Mouse (Mus musculus): ENCODE measurements around the gene Gm49353. TPM values are rescaled to one million over a fixed set of nuclear protein-coding genes. Genes with fewer than 3 reads are reported as not detected.
A peak's percentile ranks its signal among the peaks of the same experiment; 100 is the strongest.

The Gm49353 gene
- polyA plus RNA-seq, 1 experiment from 2014 or later = 10.6 TPM

- Histone ChIP-seq H3K4me3 (ENCODE audit: low read depth, low read length) (no peak overlapping the region), H3K9ac (ENCODE audit: low read depth, low read length) (no peak overlapping the region), H3K36me3 (ENCODE audit: control insufficient read depth, insufficient read depth, low read length) (peaks cover 8% of the 10 kb centered on the region), H3K4me2 (ENCODE audit: low read length) (no peak overlapping the region), H3K27me3 (ENCODE audit: control insufficient read depth, insufficient read depth, low read depth, low read length) (no peaks in the 10 kb centered on the region), H3K9me3 (replicated peaks; ENCODE audit: control insufficient read depth, low read length, poor library complexity, severe bottlenecking) (no peaks in the 10 kb centered on the region), H3K4me1 (ENCODE audit: control insufficient read depth, insufficient read depth, low read length) (peaks cover 9% of the 10 kb centered on the region), H3K27ac (ENCODE audit: low read length) (no peak overlapping the region)
- 34% methylated on average over 2 of the region's 2 CpGs for WGBS
- ATAC-seq = peak; percentile 55
Observed at GRCm38 (mm10) chr10:29217451-29217850, 18.7 kb downstream of the Gm49353 start.

GRCm38 (mm10) chr10:29225329-29225728 lies 26.6 kb downstream of the Gm49353 start:
- ATAC-seq = no peak
- no peak overlapping the region for H3K4me3 ChIP-seq (ENCODE audit: low read depth, low read length)
- H3K27ac ChIP-seq (ENCODE audit: low read length) = no peak overlapping the region
- no peak overlapping the region for H3K4me2 ChIP-seq (ENCODE audit: low read length)
- H3K4me1 ChIP-seq (ENCODE audit: control insufficient read depth, insufficient read depth, low read length) = no peaks in the 10 kb centered on the region
- H3K9me3 ChIP-seq (replicated peaks; ENCODE audit: control insufficient read depth, low read length, poor library complexity, severe bottlenecking) = no peaks in the 10 kb centered on the region
- WGBS = 90% methylated on average over 4 of the region's 4 CpGs
- H3K9ac ChIP-seq (ENCODE audit: low read depth, low read length) = no peak overlapping the region
- no peaks in the 10 kb centered on the region for H3K27me3 ChIP-seq (ENCODE audit: control insufficient read depth, insufficient read depth, low read depth, low read length)
- peaks cover 27% of the 10 kb centered on the region for H3K36me3 ChIP-seq (ENCODE audit: control insufficient read depth, insufficient read depth, low read length)

- WGBS = 83% methylated on average over 2 of the region's 2 CpGs
- no peak overlapping the region for H3K27ac ChIP-seq (ENCODE audit: low read length)
- no peaks in the 10 kb centered on the region for H3K9me3 ChIP-seq (replicated peaks; ENCODE audit: control insufficient read depth, low read length, poor library complexity, severe bottlenecking)
- H3K4me1 ChIP-seq (ENCODE audit: control insufficient read depth, insufficient read depth, low read length) = no peaks in the 10 kb centered on the region
- H3K27me3 ChIP-seq (ENCODE audit: control insufficient read depth, insufficient read depth, low read depth, low read length) = no peaks in the 10 kb centered on the region
- H3K4me2 ChIP-seq (ENCODE audit: low read length) = no peak overlapping the region
- H3K36me3 ChIP-seq (ENCODE audit: control insufficient read depth, insufficient read depth, low read length) = peaks cover 11% of the 10 kb centered on the region
- H3K9ac ChIP-seq (ENCODE audit: low read depth, low read length) = no peak overlapping the region
- 0 out of 2 replicates have a peak, but pooled peaks have one; percentile 16 for ATAC-seq
- no peak overlapping the region for H3K4me3 ChIP-seq (ENCODE audit: low read depth, low read length)
Observed at GRCm38 (mm10) chr10:29231208-29231607, 32.5 kb downstream of the Gm49353 start.

Other genes with a start within 250 kb of the Gm49353 start
- not detected in 2 replicates for gene 2310057J18Rik, start 212.7 kb upstream of the Gm49353 start, polyA plus RNA-seq (2015; fragmentation: Nextera tagmentation; extraction: Ambion mirVana)
- 124 and 138 TPM in 2 replicates for gene Soga3, start 55.1 kb upstream of the Gm49353 start, polyA plus RNA-seq (2015; fragmentation: Nextera tagmentation; extraction: Ambion mirVana)
- gene 9330159F19Rik, start 12.7 kb downstream of the Gm49353 start, polyA plus RNA-seq (2015; fragmentation: Nextera tagmentation; extraction: Ambion mirVana) = 35.1 and 39.6 TPM in 2 replicates
- gene Echdc1, start 114.2 kb downstream of the Gm49353 start, polyA plus RNA-seq (2015; fragmentation: Nextera tagmentation; extraction: Ambion mirVana) = 28.7 and 29.5 TPM in 2 replicates
- 95.7 and 101 TPM in 2 replicates for gene Rnf146, start 163.5 kb downstream of the Gm49353 start, polyA plus RNA-seq (2015; fragmentation: Nextera tagmentation; extraction: Ambion mirVana)

Measured in midbrain, embryonic 16.5 days (tissue).